Mouse (Mus musculus): ENCODE measurements around the gene Exoc3l4.

Exoc3l4 gene

GRCm38 (mm10) chr12:111411631-111412355 lies 5.0 kb upstream of the Exoc3l4 start:
- DNase-seq: no peak

GRCm38 (mm10) chr12:111412581-111413284 lies 4.1 kb upstream of the Exoc3l4 start:
- DNase-seq: peak in 1 of 2 experiments; percentile 79

GRCm38 (mm10) chr12:111413300-111413699 lies 3.5 kb upstream of the Exoc3l4 start:
- peak; percentile 93 to 94 for DNase-seq

- no peak for DNase-seq
Measured at GRCm38 (mm10) chr12:111419918-111420317, 3.1 kb downstream of the Exoc3l4 start.

- DNase-seq: peak in 1 of 2 experiments; percentile 52
Measured at GRCm38 (mm10) chr12:111420946-111421709, 4.3 kb downstream of the Exoc3l4 start.

GRCm38 (mm10) chr12:111422852-111423251 lies 6.0 kb downstream of the Exoc3l4 start:
- no peak for DNase-seq

- DNase-seq: peak in 1 of 2 experiments; percentile 23
Measured at GRCm38 (mm10) chr12:111423570-111424129, 6.8 kb downstream of the Exoc3l4 start.

- peak in 1 of 2 experiments; percentile 76 for DNase-seq
Measured at GRCm38 (mm10) chr12:111424547-111424946, 7.7 kb downstream of the Exoc3l4 start.

GRCm38 (mm10) chr12:111425258-111425657 lies 8.4 kb downstream of the Exoc3l4 start:
- DNase-seq: peak; percentile 89 to 90

GRCm38 (mm10) chr12:111425789-111426460 lies 9.1 kb downstream of the Exoc3l4 start:
- DNase-seq: peak; percentile 86 to 94

- peak; percentile 53 to 65 for DNase-seq
Measured at GRCm38 (mm10) chr12:111427438-111428113, 10.8 kb downstream of the Exoc3l4 start.

GRCm38 (mm10) chr12:111428364-111428763 lies 11.5 kb downstream of the Exoc3l4 start:
- DNase-seq: no peak

- DNase-seq: peak; percentile 60 to 62
Measured at GRCm38 (mm10) chr12:111428961-111429911, 12.4 kb downstream of the Exoc3l4 start.

- peak; percentile 58 to 59 for DNase-seq
Measured at GRCm38 (mm10) chr12:111430049-111430867, 13.4 kb downstream of the Exoc3l4 start.

- DNase-seq: no peak
Measured at GRCm38 (mm10) chr12:111430868-111431817, 14.3 kb downstream of the Exoc3l4 start.

- no peak for DNase-seq
Measured at GRCm38 (mm10) chr12:111432097-111432496, 15.3 kb downstream of the Exoc3l4 start.

GRCm38 (mm10) chr12:111432751-111433331 lies 16.0 kb downstream of the Exoc3l4 start:
- DNase-seq: no peak

- no peak for DNase-seq
Measured at GRCm38 (mm10) chr12:111434164-111434744, 17.4 kb downstream of the Exoc3l4 start.

Measured in lung, postnatal 4 days (tissue).